Mouse (Mus musculus) myocyte (in vitro differentiated cells): ENCODE data around the gene Tead3. TPM values are rescaled to one million over a fixed set of nuclear protein-coding genes. Genes with fewer than 3 reads are reported as not detected.

Experiments
- H3K27me3 ChIP-seq: one replicate; pipeline ENCODE4 v1.6.1; 2011; ENCODE audit not compliant: control insufficient read depth, insufficient read depth, insufficient read length
- H3K36me3 ChIP-seq: one replicate; pipeline ENCODE4 v1.6.1; 2011; ENCODE audit not compliant: control insufficient read depth, insufficient read depth
- H3K4me2 ChIP-seq: one replicate; pipeline ENCODE4 v1.6.1; 2011; ENCODE audit warnings: low read depth, control low read depth
- H3K4me3 ChIP-seq: one replicate; pipeline ENCODE4 v1.5.1; 2011; ENCODE audit warnings: mild to moderate bottlenecking, control low read depth, moderate library complexity
- H3K79me2 ChIP-seq: one replicate; pipeline ENCODE4 v1.6.1; 2011; ENCODE audit not compliant: control insufficient read depth, insufficient read depth
- H3ac ChIP-seq: one replicate; pipeline ENCODE4 v1.6.1; 2011; ENCODE audit not compliant: control insufficient read depth, insufficient read length
- CEBPB ChIP-seq: IDR thresholded peaks from 2 replicates; pipeline ENCODE4 v1.6.1; 2011; ENCODE audit warnings: mild to moderate bottlenecking, moderate library complexity; ENCODE audit not compliant: poor library complexity, insufficient read depth, severe bottlenecking
- E2F4 ChIP-seq: IDR thresholded peaks from one replicate; pipeline ENCODE4 v1.6.1; 2011; ENCODE audit warnings: mild to moderate bottlenecking, control low read depth, moderate library complexity; ENCODE audit not compliant: insufficient read depth
- MAX ChIP-seq: IDR thresholded peaks from one replicate; pipeline ENCODE4 v1.6.1; 2011; ENCODE audit warnings: low read depth, mild to moderate bottlenecking, control low read depth
- MYOD1 ChIP-seq, 3 experiments: IDR thresholded peaks; one replicate each; pipeline ENCODE4 v1.6.1; 2011; ENCODE audit warnings: control low read depth in 2 of 3, low read depth in 2 of 3, mild to moderate bottlenecking in 2 of 3, moderate library complexity in 1 of 3; ENCODE audit not compliant: insufficient read length in 2 of 3, control insufficient read depth in 1 of 3
- MYOG ChIP-seq, 3 experiments: IDR thresholded peaks; one replicate each; pipeline ENCODE4 v1.6.1; 2011; ENCODE audit warnings: control low read depth in 2 of 3, low read depth in 2 of 3, mild to moderate bottlenecking in 2 of 3; ENCODE audit not compliant: insufficient read length in 2 of 3, control insufficient read depth in 1 of 3, insufficient read depth in 1 of 3
- POLR2A ChIP-seq: IDR thresholded peaks from one replicate; pipeline ENCODE4 v1.6.1; 2011; ENCODE audit warnings: low read depth, mild to moderate bottlenecking, control low read depth, moderate library complexity; ENCODE audit not compliant: insufficient read length
- POLR2AphosphoS2 ChIP-seq: IDR thresholded peaks from one replicate; pipeline ENCODE4 v1.6.1; 2011; ENCODE audit warnings: low read depth, control low read depth; ENCODE audit not compliant: insufficient read length
- REST ChIP-seq: IDR thresholded peaks from one replicate; pipeline ENCODE4 v1.6.1; 2011; ENCODE audit warnings: mild to moderate bottlenecking, control low read depth, moderate library complexity; ENCODE audit not compliant: insufficient read depth, insufficient read length
- SRF ChIP-seq: IDR thresholded peaks from one replicate; pipeline ENCODE4 v1.6.1; 2011; ENCODE audit warnings: low read depth; ENCODE audit not compliant: control insufficient read depth, insufficient read length
- TCF12 ChIP-seq: IDR thresholded peaks from one replicate; pipeline ENCODE4 v1.6.1; 2011; ENCODE audit warnings: mild to moderate bottlenecking, control low read depth; ENCODE audit not compliant: poor library complexity, insufficient read depth, severe bottlenecking
- TCF3 ChIP-seq: IDR thresholded peaks from one replicate; pipeline ENCODE4 v1.6.1; 2011; ENCODE audit warnings: low read depth, control low read depth; ENCODE audit not compliant: insufficient read length
- USF1 ChIP-seq: IDR thresholded peaks from one replicate; pipeline ENCODE4 v1.6.1; 2011; ENCODE audit warnings: low read depth, mild to moderate bottlenecking, control low read depth, moderate library complexity
- polyA plus RNA-seq: library from polyadenylated mRNA; unstranded; fragments of >200 nt; fragmentation: generic; extraction: Trizol; gene quantifications from one replicate; pipeline ENCODE4 v1.2.1, GENCODE M21; 2012; ENCODE audit warnings: missing spikeins

Tead3 gene
- polyA plus RNA-seq, 1 experiment = 20.1 TPM

DNA sequence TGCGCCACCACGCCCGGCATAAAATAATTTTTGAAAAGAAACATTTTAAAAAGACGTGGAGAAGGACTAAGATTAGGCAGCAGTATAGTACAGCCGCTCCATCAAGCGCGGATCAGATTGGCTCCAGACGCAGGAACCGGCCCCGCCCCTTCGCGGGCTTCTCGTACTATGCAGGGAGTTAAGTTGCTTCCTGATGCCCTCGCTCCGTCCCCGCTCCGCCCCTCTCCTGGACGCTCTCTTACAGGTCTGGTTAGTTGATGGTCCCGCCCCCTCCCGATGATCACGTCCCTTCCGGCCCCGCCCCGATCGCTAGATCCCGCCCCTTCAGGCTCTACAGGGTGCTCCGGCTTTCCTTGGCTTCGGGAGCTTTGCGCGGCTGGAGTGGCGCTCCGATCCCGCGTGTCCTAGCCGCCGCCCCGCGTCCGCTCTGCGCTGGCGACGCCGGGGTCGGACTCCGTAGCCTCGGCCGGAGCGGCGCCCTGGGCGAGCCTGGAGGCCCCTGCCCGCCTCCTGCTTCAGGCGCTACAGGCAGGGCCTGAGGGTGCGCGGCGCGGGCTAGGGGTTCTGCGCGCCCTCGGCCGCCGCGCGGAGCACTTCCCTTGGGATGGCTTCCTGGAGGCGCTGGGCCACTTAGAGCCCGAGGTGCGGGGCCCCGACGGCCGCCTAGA lies 37.3 kb downstream of the Tead3 start, which contains the start of gene Fance:
TSS of gene Fance (plus strand) at position 308 of the 668 bp plus-strand sequence.
- Histone ChIP-seq H3K27me3 (no peaks in the 10 kb centered on the region), H3K4me2 (peak within 1 kb of the TSS; percentile 78), H3K4me3 (peak within 1 kb of the TSS; percentile 38), H3ac (peak within 1 kb of the TSS; percentile 62), H3K79me2 (peaks cover 15% of the 10 kb centered on the region), H3K36me3 (no peaks in the 10 kb centered on the region)
- TF ChIP-seq MAX = no peak
- TF ChIP-seq TCF12 = no peak
- peak; percentile 93 for TF ChIP-seq POLR2A
- no peak for TF ChIP-seq MYOG (IDR thresholded peaks at IDR 0.05; ENCODE audit: control insufficient read depth in 1 of 3, insufficient read depth in 1 of 3, insufficient read length in 2 of 3, low read depth in 2 of 3)
- peak; percentile 90 for TF ChIP-seq POLR2AphosphoS2
- no peak for TF ChIP-seq REST

DNA sequence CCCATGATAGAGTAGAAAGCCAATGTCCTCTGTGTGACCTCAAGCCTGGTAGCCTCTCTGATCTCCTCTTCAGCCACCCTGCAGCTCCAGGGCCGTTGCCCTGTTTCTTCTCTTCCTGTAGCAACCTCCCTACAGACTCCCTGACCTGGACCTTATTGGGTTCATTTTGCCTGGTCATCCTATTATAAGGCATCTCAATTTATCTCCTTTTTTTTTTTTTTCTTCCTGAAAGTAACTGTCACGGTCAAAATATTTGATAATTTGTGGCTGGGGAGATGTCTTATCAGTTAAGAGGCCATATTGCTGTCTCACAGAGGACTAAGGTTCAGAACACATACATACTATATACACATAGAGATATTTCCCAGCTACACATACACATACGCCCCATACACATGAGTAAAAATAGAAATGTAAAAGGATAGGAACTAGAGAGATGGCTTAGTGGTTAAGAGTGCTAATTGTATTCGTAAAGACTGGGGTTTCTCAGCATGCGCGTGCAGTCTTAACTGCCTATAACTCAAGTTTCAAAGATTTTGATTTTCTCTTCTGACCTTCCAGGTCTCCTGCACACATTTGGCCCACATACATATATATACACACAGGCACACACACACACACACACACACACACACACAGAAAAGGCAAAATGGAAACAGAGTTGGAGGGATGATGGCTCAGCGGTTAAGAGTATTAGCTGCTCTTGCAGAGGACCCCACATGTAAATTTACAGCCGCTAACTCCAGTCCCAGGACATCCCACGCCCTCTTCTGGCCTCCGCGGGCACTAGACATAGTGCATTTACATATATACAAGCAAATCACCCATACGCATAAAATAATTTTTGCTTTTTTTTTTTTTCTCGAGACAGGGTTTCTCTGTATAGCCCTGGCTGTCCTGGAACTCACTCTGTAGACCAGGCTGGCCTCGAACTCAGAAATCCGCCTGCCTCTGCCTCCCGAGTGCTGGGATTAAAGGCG lies 38.1 kb downstream of the Tead3 start:
- Histone ChIP-seq H3K4me3 (peak overlapping the region; percentile 38), H3K36me3 (no peaks in the 10 kb centered on the region), H3K27me3 (no peaks in the 10 kb centered on the region), H3K79me2 (peaks cover 15% of the 10 kb centered on the region), H3ac (peak overlapping the region; percentile 62), H3K4me2 (peak overlapping the region; percentile 77)
- TF ChIP-seq POLR2A (no peak), CEBPB (no peak), MYOG (IDR thresholded peaks at IDR 0.05; ENCODE audit: control insufficient read depth in 1 of 3, insufficient read depth in 1 of 3, insufficient read length in 2 of 3, low read depth in 2 of 3) (no peak), USF1 (no peak), MYOD1 (IDR thresholded peaks at IDR 0.05; ENCODE audit: control insufficient read depth in 1 of 3, insufficient read length in 2 of 3, low read depth in 2 of 3) (no peak), TCF3 (no peak), MAX (no peak), POLR2AphosphoS2 (no peak)

DNA sequence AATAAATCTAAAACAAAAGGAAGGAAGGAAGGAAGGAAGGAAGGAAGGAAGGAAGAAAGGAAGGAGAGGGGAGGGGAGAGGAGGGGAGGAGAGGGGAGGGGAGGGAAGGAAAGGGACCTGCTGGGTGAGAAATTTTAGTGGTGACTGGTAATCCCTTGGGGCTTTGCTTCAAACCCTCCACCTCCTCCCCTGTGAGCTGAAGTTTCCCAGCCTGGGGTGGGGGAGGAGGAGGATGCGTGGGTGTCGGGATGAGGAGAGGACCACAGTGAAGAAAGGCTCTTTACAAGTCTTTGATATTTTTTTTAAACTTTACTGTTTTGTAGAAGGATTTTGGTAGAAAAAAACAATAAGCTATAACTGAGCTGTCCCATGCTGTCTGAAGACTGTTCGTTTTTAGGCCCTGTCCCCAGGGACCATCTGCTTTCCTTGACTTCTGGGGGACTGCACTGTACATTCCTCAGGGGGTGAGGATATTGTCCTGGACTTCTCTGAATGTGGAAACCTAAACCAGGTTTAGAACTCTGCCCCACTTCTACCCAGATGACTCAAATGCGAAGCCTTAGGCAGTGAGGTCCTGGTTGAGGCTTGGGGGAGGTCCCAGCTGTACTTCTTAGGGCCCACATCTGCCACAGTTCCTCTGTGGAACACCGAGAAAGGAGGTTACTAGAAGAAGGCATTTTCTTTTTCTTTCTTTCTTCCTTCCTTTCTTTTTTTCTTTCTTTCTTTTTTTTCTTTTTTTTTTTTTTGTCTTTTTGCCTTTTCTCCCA lies 39.1 kb downstream of the Tead3 start:
- no peaks in the 10 kb centered on the region for H3K27me3 ChIP-seq
- H3K36me3 ChIP-seq = no peaks in the 10 kb centered on the region
- H3K79me2 ChIP-seq = peaks cover 15% of the 10 kb centered on the region
- TF ChIP-seq CEBPB (no peak), MAX (no peak), TCF3 (no peak), MYOG (IDR thresholded peaks at IDR 0.05; ENCODE audit: control insufficient read depth in 1 of 3, insufficient read depth in 1 of 3, insufficient read length in 2 of 3, low read depth in 2 of 3) (no peak), POLR2A (no peak), USF1 (no peak), MYOD1 (IDR thresholded peaks at IDR 0.05; ENCODE audit: control insufficient read depth in 1 of 3, insufficient read length in 2 of 3, low read depth in 2 of 3) (no peak), REST (no peak), POLR2AphosphoS2 (no peak), TCF12 (no peak), E2F4 (no peak), SRF (no peak)
- no peak overlapping the region for H3K4me3 ChIP-seq
- H3ac ChIP-seq = no peak overlapping the region
- H3K4me2 ChIP-seq = peak overlapping the region; percentile 77

DNA sequence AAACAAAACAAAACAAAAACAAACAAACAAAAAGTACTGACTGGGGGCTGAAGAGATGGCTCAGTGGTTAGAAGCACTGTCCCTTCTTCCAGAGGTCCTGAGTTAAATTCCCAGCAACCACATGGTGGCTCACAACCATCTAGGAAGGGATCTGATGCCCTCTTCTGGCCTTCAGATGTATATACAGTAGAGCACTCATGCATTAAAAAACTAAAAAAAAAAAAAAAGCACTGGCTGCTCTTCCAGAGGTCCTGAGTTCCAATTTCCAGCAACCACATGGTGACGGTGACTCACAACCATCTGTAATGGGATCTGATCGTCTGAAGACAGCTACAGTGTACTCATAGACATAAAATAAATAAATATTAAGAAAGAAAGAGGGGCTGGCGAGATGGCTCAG lies 39.8 kb downstream of the Tead3 start:
- TF ChIP-seq POLR2AphosphoS2 (no peak), TCF3 (no peak)
- Histone ChIP-seq H3K4me3 (no peak overlapping the region), H3K27me3 (no peaks in the 10 kb centered on the region)

More for the DNA sequence above, 39.8 kb downstream of the Tead3 start:
- Histone ChIP-seq H3K4me2 (no peak overlapping the region), H3K36me3 (no peaks in the 10 kb centered on the region), H3K79me2 (peaks cover 15% of the 10 kb centered on the region), H3ac (no peak overlapping the region)
